Mouse (Mus musculus) stomach, postnatal 0 days (tissue): ENCODE results near the gene Rfxank.

Experiments used
- CTCF ChIP-seq: IDR thresholded peaks from 2 replicates; pipeline ENCODE4 v1.5.1; 2016; ENCODE audit warnings: antibody characterized with exemption, low read depth, mild to moderate bottlenecking, moderate library complexity
- EP300 ChIP-seq: optimal IDR thresholded peaks from 2 replicates; pipeline ENCODE3; 2016; ENCODE audit warnings: antibody characterized with exemption

DNA sequence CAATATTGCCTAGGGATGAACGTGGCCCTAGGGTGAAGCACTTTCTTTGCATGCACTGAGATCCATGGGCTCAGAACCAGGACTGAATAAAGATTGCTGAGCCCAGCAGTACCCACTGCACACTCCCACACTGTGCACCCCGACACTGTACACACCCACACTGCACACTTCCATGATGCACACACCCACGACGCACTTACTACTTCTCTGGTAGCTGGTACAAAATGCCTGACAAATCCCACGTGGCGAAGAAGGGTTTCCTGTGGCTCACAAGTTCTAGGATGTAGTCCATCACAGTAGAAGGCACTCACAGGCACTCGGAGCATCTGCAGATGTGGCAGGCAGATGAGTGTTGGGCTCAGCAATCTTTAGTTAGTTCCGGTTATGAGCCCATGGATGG, 14.0 kb downstream of the Rfxank start:
- TF ChIP-seq CTCF (no peak), EP300 (no peak)
